Mouse (Mus musculus): Measurements from ENCODE around the gene Prdm16. TPM values are rescaled to one million over a fixed set of nuclear protein-coding genes. Genes with fewer than 3 reads are reported as not detected.

Prdm16 gene
- polyA plus RNA-seq, 1 experiment from 2014 or later: 19.0 TPM

GRCm38 (mm10) chr4:154500695-154501094, 136.0 kb downstream of the Prdm16 start:
- H3K4me1 ChIP-seq (replicated peaks; ENCODE audit: insufficient read depth, low read length): peaks cover 12% of the 10 kb centered on the region
- ATAC-seq (replicated peaks; ENCODE audit: low FRiP score, low read depth): no peak

GRCm38 (mm10) chr4:154499701-154500523, 136.8 kb downstream of the Prdm16 start:
- Histone ChIP-seq H3K4me1 (replicated peaks; ENCODE audit: insufficient read depth, low read length) (peaks cover 8% of the 10 kb centered on the region), H3K36me3 (ENCODE audit: insufficient read depth, low read length) (no peaks in the 10 kb centered on the region), H3K4me2 (ENCODE audit: low read length) (peak overlapping the region; percentile 23), H3K4me3 (replicated peaks; ENCODE audit: low read depth, low read length) (no peak overlapping the region), H3K27ac (0 out of 2 replicates have a peak overlapping the region, but pooled peaks have one; percentile 37), H3K9me3 (replicated peaks; ENCODE audit: low read length) (no peaks in the 10 kb centered on the region), H3K9ac (ENCODE audit: low read depth, low read length) (no peak overlapping the region), H3K27me3 (ENCODE audit: insufficient read depth, low read length) (peaks cover 7% of the 10 kb centered on the region; the same call in 1 of the 2 replicates)
- peak; percentile 73 for ATAC-seq (replicated peaks; ENCODE audit: low FRiP score, low read depth)
- TF ChIP-seq CTCF (IDR thresholded peaks at IDR 0.05; ENCODE audit: low read depth): no peak
- DNase-seq (ENCODE audit: low spot score): peak; percentile 74
- 26% methylated on average over 28 of the region's 29 CpGs for WGBS

More at GRCm38 (mm10) chr4:154500695-154501094, 136.0 kb downstream of the Prdm16 start:
- no peaks in the 10 kb centered on the region for H3K9me3 ChIP-seq (replicated peaks; ENCODE audit: low read length)
- H3K9ac ChIP-seq (ENCODE audit: low read depth, low read length): no peak overlapping the region
- no peak overlapping the region for H3K4me3 ChIP-seq (replicated peaks; ENCODE audit: low read depth, low read length)
- no peak overlapping the region for H3K27ac ChIP-seq
- peaks cover 7% of the 10 kb centered on the region; the same call in 1 of the 2 replicates for H3K27me3 ChIP-seq (ENCODE audit: insufficient read depth, low read length)
- no peak overlapping the region for H3K4me2 ChIP-seq (ENCODE audit: low read length)
- 74% methylated on average over 9 of the region's 9 CpGs for WGBS
- no peaks in the 10 kb centered on the region for H3K36me3 ChIP-seq (ENCODE audit: insufficient read depth, low read length)
- TF ChIP-seq CTCF (IDR thresholded peaks at IDR 0.05; ENCODE audit: low read depth): no peak
- no peak for DNase-seq (ENCODE audit: low spot score)

DNA sequence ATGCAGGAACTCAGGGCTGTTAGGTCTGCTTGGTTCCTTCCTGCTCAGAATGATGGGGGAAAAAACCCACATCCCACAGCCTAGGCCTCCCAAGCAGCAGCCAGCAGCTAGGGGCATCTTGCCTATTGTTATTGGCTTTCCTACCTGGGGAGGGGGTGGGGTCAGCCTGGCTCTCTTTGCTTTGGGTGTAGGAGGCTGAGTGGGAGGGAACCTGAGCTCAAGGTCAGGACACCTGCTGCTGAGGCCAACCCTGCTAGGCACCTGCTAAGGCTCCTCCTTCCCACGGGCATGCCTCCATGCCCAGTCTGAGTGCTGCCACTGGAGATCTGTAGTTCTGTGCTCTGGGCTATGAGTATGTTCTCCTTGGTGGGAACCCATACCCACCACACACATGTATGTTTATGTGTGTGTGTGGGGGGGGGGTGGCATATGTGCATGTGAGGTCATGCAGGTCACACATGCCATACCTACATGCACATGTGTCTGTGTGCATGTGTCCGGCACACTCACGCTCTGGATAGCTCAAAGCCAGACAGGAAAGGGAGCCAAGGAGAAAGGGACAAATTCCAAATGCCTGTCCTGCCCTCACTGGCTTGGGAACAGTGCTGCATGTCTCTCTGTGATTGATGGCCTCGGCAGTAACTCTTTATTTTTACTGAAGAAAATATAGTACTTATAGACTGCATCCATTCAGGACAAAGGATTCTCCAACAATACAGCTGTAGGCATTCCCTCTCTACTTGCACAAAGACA, 139.1 kb downstream of the Prdm16 start:
- H3K27ac ChIP-seq: peak overlapping the region; percentile 25
- H3K4me3 ChIP-seq (replicated peaks; ENCODE audit: low read depth, low read length): no peak overlapping the region
- H3K4me2 ChIP-seq (ENCODE audit: low read length): no peak overlapping the region
- ATAC-seq (replicated peaks; ENCODE audit: low FRiP score, low read depth) (no peak), DNase-seq (ENCODE audit: low spot score) (no peak)
- H3K9ac ChIP-seq (ENCODE audit: low read depth, low read length): no peak overlapping the region
- no peaks in the 10 kb centered on the region for H3K36me3 ChIP-seq (ENCODE audit: insufficient read depth, low read length)
- 74% methylated on average over 4 of the region's 4 CpGs for WGBS
- 0 out of 2 replicates have a peak, but pooled peaks cover 4% of the 10 kb centered on the region for H3K27me3 ChIP-seq (ENCODE audit: insufficient read depth, low read length)
- peaks cover 7% of the 10 kb centered on the region for H3K4me1 ChIP-seq (replicated peaks; ENCODE audit: insufficient read depth, low read length)
- no peak for TF ChIP-seq CTCF (IDR thresholded peaks at IDR 0.05; ENCODE audit: low read depth)
- no peaks in the 10 kb centered on the region for H3K9me3 ChIP-seq (replicated peaks; ENCODE audit: low read length)

DNA sequence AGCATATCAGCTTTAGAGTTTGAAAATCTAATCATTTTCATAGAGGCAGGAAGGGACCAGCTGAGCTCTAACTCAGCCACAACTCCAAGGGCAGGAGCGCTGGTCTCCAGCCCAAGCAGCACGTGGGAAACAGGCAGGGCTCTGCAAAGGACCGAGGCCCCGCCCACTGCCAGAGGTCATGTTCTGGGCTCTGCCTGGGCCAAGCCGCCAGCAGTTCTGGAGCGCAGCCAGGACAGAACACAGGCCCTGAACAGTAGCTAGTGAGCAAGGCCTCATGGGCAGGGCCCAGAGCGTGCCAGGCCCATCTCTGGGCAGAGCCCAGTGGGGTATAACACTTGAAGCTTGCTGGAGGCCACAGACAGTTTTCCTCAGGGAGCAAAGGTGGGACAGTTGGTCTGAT, 139.7 kb downstream of the Prdm16 start:
- Histone ChIP-seq H3K36me3 (ENCODE audit: insufficient read depth, low read length) (no peaks in the 10 kb centered on the region), H3K4me3 (replicated peaks; ENCODE audit: low read depth, low read length) (no peak overlapping the region), H3K4me1 (replicated peaks; ENCODE audit: insufficient read depth, low read length) (peaks cover 3% of the 10 kb centered on the region), H3K4me2 (ENCODE audit: low read length) (no peak overlapping the region), H3K27me3 (ENCODE audit: insufficient read depth, low read length) (0 out of 2 replicates have a peak, but pooled peaks cover 4% of the 10 kb centered on the region), H3K9ac (ENCODE audit: low read depth, low read length) (no peak overlapping the region), H3K9me3 (replicated peaks; ENCODE audit: low read length) (no peaks in the 10 kb centered on the region), H3K27ac (peak overlapping the region; percentile 25)
- DNase-seq (ENCODE audit: low spot score): peak; percentile 67
- ATAC-seq (replicated peaks; ENCODE audit: low FRiP score, low read depth): peak; percentile 73
- no peak for TF ChIP-seq CTCF (IDR thresholded peaks at IDR 0.05; ENCODE audit: low read depth)
- 18% methylated on average over 7 of the region's 7 CpGs for WGBS

DNA sequence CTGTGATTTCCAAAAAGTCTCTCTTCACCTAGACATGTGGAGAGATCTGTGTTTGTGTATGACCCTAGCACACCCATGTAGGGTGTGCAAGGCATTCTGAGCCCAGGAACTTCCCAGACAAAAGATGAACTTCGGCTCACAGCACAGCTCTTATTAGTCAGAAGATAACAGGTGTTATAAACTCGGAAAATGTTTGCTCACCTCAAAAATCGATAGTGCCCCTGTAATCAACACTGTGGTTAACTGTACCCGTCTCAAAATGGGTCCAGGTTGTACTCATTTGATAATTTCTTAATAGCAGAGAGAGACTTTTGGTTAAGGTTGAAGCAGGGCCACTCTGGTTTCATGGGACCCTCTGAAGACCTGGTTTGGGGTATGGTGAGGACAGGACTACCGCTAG, 140.2 kb downstream of the Prdm16 start:
- Histone ChIP-seq H3K4me1 (replicated peaks; ENCODE audit: insufficient read depth, low read length) (peaks cover 3% of the 10 kb centered on the region), H3K4me3 (replicated peaks; ENCODE audit: low read depth, low read length) (no peak overlapping the region), H3K4me2 (ENCODE audit: low read length) (no peak overlapping the region), H3K9ac (ENCODE audit: low read depth, low read length) (no peak overlapping the region), H3K36me3 (ENCODE audit: insufficient read depth, low read length) (no peaks in the 10 kb centered on the region), H3K27me3 (ENCODE audit: insufficient read depth, low read length) (0 out of 2 replicates have a peak, but pooled peaks cover 4% of the 10 kb centered on the region), H3K27ac (peak overlapping the region; percentile 25; the same call in 1 of the 2 replicates), H3K9me3 (replicated peaks; ENCODE audit: low read length) (no peaks in the 10 kb centered on the region)
- no peak for DNase-seq (ENCODE audit: low spot score)
- 91% methylated on average over 5 of the region's 5 CpGs for WGBS
- no peak for ATAC-seq (replicated peaks; ENCODE audit: low FRiP score, low read depth)
- TF ChIP-seq CTCF (IDR thresholded peaks at IDR 0.05; ENCODE audit: low read depth): no peak

DNA sequence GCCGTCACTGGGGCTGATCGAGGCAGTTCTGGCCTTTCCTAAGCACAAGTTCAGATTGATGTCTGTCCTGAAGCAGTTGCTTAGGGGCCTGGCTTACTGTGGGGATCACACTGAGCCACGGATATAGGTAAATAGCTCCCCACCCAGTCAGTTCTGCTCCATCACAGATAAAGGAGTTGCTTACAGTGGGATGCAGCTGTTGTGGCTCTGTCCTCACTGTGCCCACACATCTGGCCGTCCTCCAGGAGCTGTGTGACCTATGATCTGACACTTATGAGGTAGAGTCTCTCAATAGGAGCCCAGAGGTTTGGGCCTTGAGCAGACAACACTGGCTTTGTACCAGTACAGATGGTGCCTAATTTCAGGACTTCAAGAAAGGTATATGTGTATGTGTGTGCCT, 142.7 kb downstream of the Prdm16 start:
- Histone ChIP-seq H3K27ac (no peak overlapping the region), H3K4me3 (replicated peaks; ENCODE audit: low read depth, low read length) (no peak overlapping the region), H3K27me3 (ENCODE audit: insufficient read depth, low read length) (no peaks in the 10 kb centered on the region), H3K36me3 (ENCODE audit: insufficient read depth, low read length) (no peaks in the 10 kb centered on the region), H3K4me1 (replicated peaks; ENCODE audit: insufficient read depth, low read length) (no peaks in the 10 kb centered on the region; the same call in none of the 2 replicates), H3K4me2 (ENCODE audit: low read length) (no peak overlapping the region), H3K9ac (ENCODE audit: low read depth, low read length) (no peak overlapping the region), H3K9me3 (replicated peaks; ENCODE audit: low read length) (no peaks in the 10 kb centered on the region)
- DNase-seq (ENCODE audit: low spot score) (no peak), ATAC-seq (replicated peaks; ENCODE audit: low FRiP score, low read depth) (no peak)
- no peak for TF ChIP-seq CTCF (IDR thresholded peaks at IDR 0.05; ENCODE audit: low read depth)
- 47% methylated on average over 4 of the region's 4 CpGs for WGBS

All from kidney, postnatal 0 days (tissue).